Mouse (Mus musculus) forebrain, embryonic 12.5 days (tissue): ENCODE measurements around the gene Nmu. TPM values are rescaled to one million over a fixed set of nuclear protein-coding genes. Genes with fewer than 3 reads are reported as not detected.

Source experiments
- ATAC-seq: fragments of 200-750 bp; cut with Nextera tagmentation; 2 replicates; pipeline ENCODE4 v1.8.0; 2017; ENCODE audit warnings: moderate TSS enrichment; ENCODE audit not compliant: low FRiP score
- H3K27ac ChIP-seq: fragments of 300-500 bp; sonication (generic); 2 replicates; pipeline ENCODE4 v1.5.1; 2016; ENCODE audit warnings: mild to moderate bottlenecking
- H3K27me3 ChIP-seq: fragments of 300-500 bp; sonication (generic); 2 replicates; pipeline ENCODE4 v1.6.1; 2016; ENCODE audit warnings: mild to moderate bottlenecking
- H3K36me3 ChIP-seq: fragments of 300-500 bp; sonication (generic); replicated peaks from 2 replicates; pipeline ENCODE4 v1.6.1; 2016; ENCODE audit warnings: mild to moderate bottlenecking
- H3K4me1 ChIP-seq: fragments of 300-500 bp; sonication (generic); 2 replicates; pipeline ENCODE4 v1.6.1; 2016
- H3K4me2 ChIP-seq: fragments of 300-500 bp; sonication (generic); 2 replicates; pipeline ENCODE4 v1.6.1; 2016; ENCODE audit warnings: mild to moderate bottlenecking, moderate library complexity
- H3K4me3 ChIP-seq: fragments of 300-500 bp; sonication (generic); replicated peaks from 2 replicates; pipeline ENCODE4 v1.5.1; 2016; ENCODE audit warnings: mild to moderate bottlenecking
- H3K9ac ChIP-seq: fragments of 300-500 bp; sonication (generic); 2 replicates; pipeline ENCODE4 v1.6.1; 2016; ENCODE audit warnings: mild to moderate bottlenecking
- H3K9me3 ChIP-seq: fragments of 300-500 bp; sonication (generic); 2 replicates; pipeline ENCODE4 v1.6.1; 2016
- WGBS: fragments of 180-500 bp; shearing (Covaris S2); methylation state at CpG from one replicate; pipeline ENCODE4 v1.1.7; 2016; 5-methylcytosine and 5-hydroxymethylcytosine counted together
- polyA plus RNA-seq: library from polyadenylated mRNA; unstranded; fragments of >200 nt; fragmentation: Nextera tagmentation; extraction: Ambion mirVana; gene quantifications from 2 replicates; pipeline ENCODE4 v1.2.1, GENCODE M21; 2016

Nmu gene
- not detected in 2 replicates for polyA plus RNA-seq

GRCm38 (mm10) chr5:76363453-76364104 is at the start of gene Nmu:
TSS of gene Nmu (minus strand) at chr5:76363788.
- H3K9ac ChIP-seq, result peak within 1 kb of the TSS; percentile 39
- no peak; the same call in 1 of the 2 replicates for ATAC-seq

GRCm38 (mm10) chr5:76411697-76412096 is 48.1 kb upstream of the Nmu start:
- Histone ChIP-seq H3K9ac (no peak overlapping the region), H3K4me1 (no peaks in the 10 kb centered on the region), H3K27ac (no peak overlapping the region), H3K4me2 (no peak overlapping the region), H3K9me3 (no peaks in the 10 kb centered on the region), H3K36me3 (no peaks in the 10 kb centered on the region), H3K4me3 (no peak overlapping the region), H3K27me3 (no peaks in the 10 kb centered on the region)
- ATAC-seq, result no peak
- WGBS, result 86% methylated on average over 4 of the region's 4 CpGs

More at GRCm38 (mm10) chr5:76363453-76364104, at the start of gene Nmu:
- H3K36me3 ChIP-seq, result no peaks in the 10 kb centered on the region
- 4% methylated on average over 35 of the region's 35 CpGs for whole genome bisulfite sequencing
- no peaks in the 10 kb centered on the region for H3K9me3 ChIP-seq
- H3K4me3 ChIP-seq, result peak within 1 kb of the TSS; percentile 36
- H3K27ac ChIP-seq, result no peak within 1 kb of the TSS
- H3K4me1 ChIP-seq, result peaks cover 15% of the 10 kb centered on the region
- peaks cover 36% of the 10 kb centered on the region for H3K27me3 ChIP-seq
- H3K4me2 ChIP-seq, result peak within 1 kb of the TSS; percentile 70

- H3K4me1 ChIP-seq, result no peaks in the 10 kb centered on the region
- no peak overlapping the region for H3K4me2 ChIP-seq
- no peak for ATAC-seq
- no peak overlapping the region for H3K9ac ChIP-seq
- H3K4me3 ChIP-seq, result no peak overlapping the region
- no peaks in the 10 kb centered on the region for H3K9me3 ChIP-seq
- H3K27me3 ChIP-seq, result no peaks in the 10 kb centered on the region
- no peaks in the 10 kb centered on the region for H3K36me3 ChIP-seq
- WGBS, result 84% methylated on average over 5 of the region's 5 CpGs
- no peak overlapping the region for H3K27ac ChIP-seq
Measured at GRCm38 (mm10) chr5:76394382-76394781, 30.8 kb upstream of the Nmu start.

GRCm38 (mm10) chr5:76389041-76389795 is 25.6 kb upstream of the Nmu start:
- Histone ChIP-seq H3K4me2 (no peak overlapping the region), H3K4me1 (no peaks in the 10 kb centered on the region), H3K27ac (no peak overlapping the region), H3K4me3 (no peak overlapping the region), H3K9ac (no peak overlapping the region), H3K9me3 (no peaks in the 10 kb centered on the region), H3K27me3 (no peaks in the 10 kb centered on the region), H3K36me3 (no peaks in the 10 kb centered on the region)
- ATAC-seq, result no peak
- WGBS, result 87% methylated on average over 10 of the region's 10 CpGs

GRCm38 (mm10) chr5:76388474-76388873 is 24.9 kb upstream of the Nmu start:
- Histone ChIP-seq H3K9me3 (no peaks in the 10 kb centered on the region), H3K27ac (no peak overlapping the region), H3K36me3 (no peaks in the 10 kb centered on the region), H3K4me3 (no peak overlapping the region), H3K9ac (no peak overlapping the region), H3K4me1 (no peaks in the 10 kb centered on the region), H3K4me2 (no peak overlapping the region), H3K27me3 (no peaks in the 10 kb centered on the region)
- 92% methylated on average over 2 of the region's 2 CpGs for WGBS
- no peak for ATAC-seq

GRCm38 (mm10) chr5:76383673-76384072 is 20.1 kb upstream of the Nmu start:
- H3K9me3 ChIP-seq, result no peaks in the 10 kb centered on the region
- no peak overlapping the region for H3K9ac ChIP-seq
- no peak for ATAC-seq
- no peak overlapping the region for H3K4me2 ChIP-seq
- H3K27me3 ChIP-seq, result no peaks in the 10 kb centered on the region
- no peak overlapping the region for H3K4me3 ChIP-seq
- H3K36me3 ChIP-seq, result no peaks in the 10 kb centered on the region
- no peaks in the 10 kb centered on the region for H3K4me1 ChIP-seq
- H3K27ac ChIP-seq, result no peak overlapping the region
- 61% methylated on average over 6 of the region's 6 CpGs for WGBS

GRCm38 (mm10) chr5:76381836-76382235 is 18.2 kb upstream of the Nmu start:
- 93% methylated on average over 5 of the region's 5 CpGs for WGBS
- ATAC-seq, result no peak

GRCm38 (mm10) chr5:76379216-76379615 is 15.6 kb upstream of the Nmu start:
- H3K36me3 ChIP-seq, result no peaks in the 10 kb centered on the region
- no peak overlapping the region for H3K9ac ChIP-seq
- 44% methylated on average over 3 of the region's 3 CpGs for WGBS
- H3K27me3 ChIP-seq, result no peaks in the 10 kb centered on the region
- H3K9me3 ChIP-seq, result no peaks in the 10 kb centered on the region
- H3K4me2 ChIP-seq, result no peak overlapping the region
- H3K4me1 ChIP-seq, result no peaks in the 10 kb centered on the region
- H3K27ac ChIP-seq, result no peak overlapping the region
- no peak overlapping the region for H3K4me3 ChIP-seq
- no peak for ATAC-seq

More at GRCm38 (mm10) chr5:76381836-76382235, 18.2 kb upstream of the Nmu start:
- H3K9me3 ChIP-seq, result no peaks in the 10 kb centered on the region
- no peak overlapping the region for H3K4me2 ChIP-seq
- H3K4me3 ChIP-seq, result no peak overlapping the region
- H3K36me3 ChIP-seq, result no peaks in the 10 kb centered on the region
- H3K27ac ChIP-seq, result no peak overlapping the region
- H3K9ac ChIP-seq, result no peak overlapping the region
- no peaks in the 10 kb centered on the region for H3K4me1 ChIP-seq
- H3K27me3 ChIP-seq, result no peaks in the 10 kb centered on the region

GRCm38 (mm10) chr5:76369215-76369840 is 5.7 kb upstream of the Nmu start:
- no peak overlapping the region for H3K9ac ChIP-seq
- peaks cover 7% of the 10 kb centered on the region for H3K27me3 ChIP-seq
- no peaks in the 10 kb centered on the region for H3K9me3 ChIP-seq
- ATAC-seq, result no peak
- no peak overlapping the region for H3K27ac ChIP-seq
- WGBS, result 87% methylated on average over 8 of the region's 8 CpGs
- H3K4me2 ChIP-seq, result no peak overlapping the region
- no peaks in the 10 kb centered on the region for H3K4me1 ChIP-seq
- no peak overlapping the region for H3K4me3 ChIP-seq
- no peaks in the 10 kb centered on the region for H3K36me3 ChIP-seq

- Histone ChIP-seq H3K27ac (no peak overlapping the region), H3K27me3 (peaks cover 36% of the 10 kb centered on the region), H3K9me3 (no peaks in the 10 kb centered on the region), H3K4me3 (no peak overlapping the region), H3K9ac (no peak overlapping the region), H3K4me1 (peaks cover 15% of the 10 kb centered on the region), H3K36me3 (no peaks in the 10 kb centered on the region), H3K4me2 (no peak overlapping the region)
- no peak for ATAC-seq
- 46% methylated on average over 5 of the region's 5 CpGs for WGBS
Measured at GRCm38 (mm10) chr5:76365406-76365805, 1.8 kb upstream of the Nmu start.

- H3K9ac ChIP-seq, result no peak overlapping the region
Measured at GRCm38 (mm10) chr5:76360786-76361185, 2.8 kb downstream of the Nmu start.

GRCm38 (mm10) chr5:76360057-76360456 is 3.5 kb downstream of the Nmu start:
- Histone ChIP-seq H3K36me3 (no peaks in the 10 kb centered on the region), H3K9ac (no peak overlapping the region), H3K27ac (no peak overlapping the region), H3K27me3 (peaks cover 36% of the 10 kb centered on the region), H3K4me3 (no peak overlapping the region), H3K4me1 (peaks cover 15% of the 10 kb centered on the region), H3K4me2 (no peak overlapping the region), H3K9me3 (no peaks in the 10 kb centered on the region)
- WGBS, result 79% methylated on average over 1 of the region's 1 CpGs
- ATAC-seq, result no peak

More at GRCm38 (mm10) chr5:76360786-76361185, 2.8 kb downstream of the Nmu start:
- Histone ChIP-seq H3K4me3 (no peak overlapping the region), H3K9me3 (no peaks in the 10 kb centered on the region), H3K36me3 (no peaks in the 10 kb centered on the region), H3K4me1 (peaks cover 15% of the 10 kb centered on the region), H3K4me2 (no peak overlapping the region), H3K27ac (no peak overlapping the region), H3K27me3 (peaks cover 36% of the 10 kb centered on the region)
- no peak for ATAC-seq
- WGBS, result 94% methylated on average over 4 of the region's 4 CpGs
